Mouse (Mus musculus): ENCODE data around the gene Il1b.
A peak's percentile ranks its signal among the peaks of the same experiment; 100 is the strongest.

The Il1b gene

GRCm38 (mm10) chr2:129371039-129371438 lies at the start of gene Il1b:
TSS of gene Il1b (minus strand) at chr2:129371139.
- no peak for DNase-seq

- no peak for DNase-seq
Measured at GRCm38 (mm10) chr2:129419361-129419880, 48.5 kb upstream of the Il1b start.

- DNase-seq = no peak
Measured at GRCm38 (mm10) chr2:129414593-129414992, 43.7 kb upstream of the Il1b start.

GRCm38 (mm10) chr2:129413488-129413887 lies 42.5 kb upstream of the Il1b start:
- no peak for DNase-seq

GRCm38 (mm10) chr2:129411651-129412050 lies 40.7 kb upstream of the Il1b start:
- no peak for DNase-seq

- no peak for DNase-seq
Measured at GRCm38 (mm10) chr2:129410344-129410743, 39.4 kb upstream of the Il1b start.

GRCm38 (mm10) chr2:129408476-129408875 lies 37.5 kb upstream of the Il1b start:
- DNase-seq = peak; percentile 74

- DNase-seq = no peak
Measured at GRCm38 (mm10) chr2:129407596-129407995, 36.7 kb upstream of the Il1b start.

GRCm38 (mm10) chr2:129406508-129406907 lies 35.6 kb upstream of the Il1b start:
- DNase-seq = no peak

GRCm38 (mm10) chr2:129403786-129404185 lies 32.8 kb upstream of the Il1b start:
- no peak for DNase-seq

- no peak for DNase-seq
Measured at GRCm38 (mm10) chr2:129402330-129402729, 31.4 kb upstream of the Il1b start.

- DNase-seq = no peak
Measured at GRCm38 (mm10) chr2:129401803-129402202, 30.9 kb upstream of the Il1b start.

GRCm38 (mm10) chr2:129398176-129398575 lies 27.2 kb upstream of the Il1b start:
- no peak for DNase-seq

- DNase-seq = peak; percentile 39
Measured at GRCm38 (mm10) chr2:129393524-129393923, 22.6 kb upstream of the Il1b start.

- DNase-seq = no peak
Measured at GRCm38 (mm10) chr2:129390161-129390560, 19.2 kb upstream of the Il1b start.

GRCm38 (mm10) chr2:129389323-129389722 lies 18.4 kb upstream of the Il1b start:
- no peak for DNase-seq

GRCm38 (mm10) chr2:129385331-129385730 lies 14.4 kb upstream of the Il1b start:
- DNase-seq = no peak

- no peak for DNase-seq
Measured at GRCm38 (mm10) chr2:129384272-129384660, 13.3 kb upstream of the Il1b start.

- DNase-seq = no peak
Measured at GRCm38 (mm10) chr2:129383512-129384271, 12.8 kb upstream of the Il1b start.

GRCm38 (mm10) chr2:129380746-129381474 lies 10.0 kb upstream of the Il1b start:
- DNase-seq = no peak

GRCm38 (mm10) chr2:129380211-129380610 lies 9.3 kb upstream of the Il1b start:
- DNase-seq = no peak

GRCm38 (mm10) chr2:129373307-129373706 lies 2.4 kb upstream of the Il1b start:
- DNase-seq = no peak

GRCm38 (mm10) chr2:129369615-129370014 lies 1.3 kb downstream of the Il1b start:
- no peak for DNase-seq

GRCm38 (mm10) chr2:129368795-129369194 lies 2.1 kb downstream of the Il1b start:
- DNase-seq = no peak
